8 mouse cellular contexts compared by ENCODE assay signal in genomic region chr2:32693282-32693681, GRCm38 (mm10). TPM values are rescaled to one million over a fixed set of nuclear protein-coding genes. Genes with fewer than 3 reads are reported as not detected.
DNase-seq lines count a peak whose midpoint lies in the region; ATAC-seq and TF ChIP-seq lines count a peak whose summit lies in the region.

No protein-coding gene starts in this region.

- H3K4me1 ChIP-seq in erythroblast, embryonic 14.5 days (ENCODE audit: control insufficient read depth), result peaks cover 39% of the 10 kb centered on the region
- peaks cover 56% of the 10 kb centered on the region for H3K4me1 ChIP-seq in E14TG2a.4 (replicated peaks; ENCODE audit: low read depth, low read length)
- peaks cover 43% of the 10 kb centered on the region for H3K4me1 ChIP-seq in hindbrain, embryonic 10.5 days (replicated peaks)
- H3K4me1 ChIP-seq in limb, embryonic 13.5 days, result peaks cover 18% of the 10 kb centered on the region

- peaks cover 16% of the 10 kb centered on the region for H3K36me3 ChIP-seq in erythroblast, embryonic 14.5 days (ENCODE audit: control insufficient read depth)
- H3K36me3 ChIP-seq in E14TG2a.4 (ENCODE audit: insufficient read depth, low read length), result peaks cover 37% of the 10 kb centered on the region
- peaks cover under 1% of the 10 kb centered on the region; the same call in 1 of the 2 replicates for H3K36me3 ChIP-seq in hindbrain, embryonic 10.5 days
- H3K36me3 ChIP-seq in limb, embryonic 13.5 days, result peaks cover 9% of the 10 kb centered on the region; the same call in 1 of the 2 replicates

- WGBS in hindbrain, embryonic 10.5 days, result 25% methylated on average over 7 of the region's 7 CpGs
- WGBS in limb, embryonic 13.5 days, result 18% methylated on average over 7 of the region's 7 CpGs

- H3K4me3 ChIP-seq in erythroblast, embryonic 14.5 days (replicated peaks), result peak overlapping the region; percentile 73
- H3K4me3 ChIP-seq in E14TG2a.4 (replicated peaks; ENCODE audit: low read length), result peak overlapping the region; percentile 99
- peak overlapping the region; percentile 73 for H3K4me3 ChIP-seq in hindbrain, embryonic 10.5 days
- peak overlapping the region; percentile 86 for H3K4me3 ChIP-seq in limb, embryonic 13.5 days

- peak overlapping the region; percentile 89 for H3K27ac ChIP-seq in hindbrain, embryonic 10.5 days
- H3K27ac ChIP-seq in limb, embryonic 13.5 days, result no peak overlapping the region

- no peak for TF ChIP-seq CTCF in E14TG2a.4 (conservative IDR thresholded peaks at IDR 0.05; ENCODE audit: low read length)

- peak overlapping the region; percentile 80 for H3K4me2 ChIP-seq in limb, embryonic 13.5 days (replicated peaks)

- peak overlapping the region; percentile 92 for H3K9ac ChIP-seq in limb, embryonic 13.5 days

- H3K9me3 ChIP-seq in erythroblast, embryonic 14.5 days (ENCODE audit: control insufficient read depth, low read length), result no peaks in the 10 kb centered on the region
- no peaks in the 10 kb centered on the region for H3K9me3 ChIP-seq in E14TG2a.4 (ENCODE audit: low read length)
- H3K9me3 ChIP-seq in hindbrain, embryonic 10.5 days, result no peaks in the 10 kb centered on the region
- no peaks in the 10 kb centered on the region for H3K9me3 ChIP-seq in limb, embryonic 13.5 days

- DNase-seq in hindbrain, embryonic 10.5 days (ENCODE audit: low spot score), result no peak
- DNase-seq in retina, embryonic 14.5 days (ENCODE audit: low spot score), result peak; percentile 20
- DNase-seq in urinary bladder, adult 18-20 months (ENCODE audit: low spot score in 2 of 2), result no peak
- no peak for DNase-seq in gastrocnemius, postnatal 36 days

- no peak for ATAC-seq in erythroblast, adult 5-6 weeks (replicated peaks; ENCODE audit: low FRiP score, poor library complexity, severe bottlenecking)
- ATAC-seq in limb, embryonic 13.5 days (ENCODE audit: low FRiP score, low read depth), result no peak

- intact Hi-C loops in gastrocnemius, postnatal 36 days (cut with DNase I), result no loop called here

- H3K27me3 ChIP-seq in erythroblast, embryonic 14.5 days (ENCODE audit: control insufficient read depth), result no peaks in the 10 kb centered on the region
- H3K27me3 ChIP-seq in E14TG2a.4 (ENCODE audit: insufficient read depth, low read length), result no peaks in the 10 kb centered on the region
- H3K27me3 ChIP-seq in hindbrain, embryonic 10.5 days (ENCODE audit: insufficient read depth, poor library complexity, severe bottlenecking), result 0 out of 2 replicates have a peak, but pooled peaks cover 2% of the 10 kb centered on the region
- no peaks in the 10 kb centered on the region for H3K27me3 ChIP-seq in limb, embryonic 13.5 days

RNA-seq across cellular contexts. Expression of gene Fpgs, which starts 10.7 kb away (rescaled TPM):
- 1.0 and 1.2 TPM in 2 replicates for polyA plus RNA-seq in erythroblast, embryonic 14.5 days (2012)
- total RNA-seq in erythroblast, adult 5-6 weeks (2015; ENCODE audit: low replicate concordance), result 1.3 and 4.0 TPM in 2 replicates
- 2.1 and 6.6 TPM in 2 replicates for total RNA-seq in erythroblast, adult 5-6 weeks (2017; ENCODE audit: low replicate concordance)
- 25.9 and 29.5 TPM in 2 replicates for polyA plus RNA-seq in hindbrain, embryonic 10.5 days (2016; fragmentation: Nextera tagmentation; extraction: Ambion mirVana)
- 34.3 and 35.4 TPM in 2 replicates for polyA plus RNA-seq in limb, embryonic 13.5 days (2015; fragmentation: Nextera tagmentation; extraction: Ambion mirVana)
- total RNA-seq in gastrocnemius, postnatal 36 days (2021), result 1 to 10 TPM; 4.4 to 4.5 TPM

RNA-seq across cellular contexts. Expression of gene Cdk9, which starts 19.6 kb away (rescaled TPM):
- 6.1 and 10.2 TPM in 2 replicates for polyA plus RNA-seq in erythroblast, embryonic 14.5 days (2012)
- total RNA-seq in erythroblast, adult 5-6 weeks (2015; ENCODE audit: low replicate concordance), result 15.0 and 25.9 TPM in 2 replicates
- 18.1 and 19.5 TPM in 2 replicates for total RNA-seq in erythroblast, adult 5-6 weeks (2017; ENCODE audit: low replicate concordance)
- 121 and 125 TPM in 2 replicates for polyA plus RNA-seq in hindbrain, embryonic 10.5 days (2016; fragmentation: Nextera tagmentation; extraction: Ambion mirVana)
- 106 and 112 TPM in 2 replicates for polyA plus RNA-seq in limb, embryonic 13.5 days (2015; fragmentation: Nextera tagmentation; extraction: Ambion mirVana)
- total RNA-seq in gastrocnemius, postnatal 36 days (2021), result 10 to 100 TPM; 18.1 to 21.0 TPM

RNA-seq across cellular contexts. Expression of gene Sh2d3c, which starts 27.6 kb away (rescaled TPM):
- 0.04 and 0.06 TPM in 2 replicates for polyA plus RNA-seq in erythroblast, embryonic 14.5 days (2012)
- total RNA-seq in erythroblast, adult 5-6 weeks (2015; ENCODE audit: low replicate concordance), result 15.4 and 23.2 TPM in 2 replicates
- total RNA-seq in erythroblast, adult 5-6 weeks (2017; ENCODE audit: low replicate concordance), result 5.2 and 6.4 TPM in 2 replicates
- polyA plus RNA-seq in hindbrain, embryonic 10.5 days (2016; fragmentation: Nextera tagmentation; extraction: Ambion mirVana), result 27.6 and 39.1 TPM in 2 replicates
- 21.2 and 22.9 TPM in 2 replicates for polyA plus RNA-seq in limb, embryonic 13.5 days (2015; fragmentation: Nextera tagmentation; extraction: Ambion mirVana)
- total RNA-seq in gastrocnemius, postnatal 36 days (2021), result 1 to 10 TPM; 6.4 to 7.0 TPM

RNA-seq across cellular contexts. Expression of gene Eng, which starts 46.9 kb away (rescaled TPM):
- 0.60 and 0.69 TPM in 2 replicates for polyA plus RNA-seq in erythroblast, embryonic 14.5 days (2012)
- total RNA-seq in erythroblast, adult 5-6 weeks (2015; ENCODE audit: low replicate concordance), result 4.0 and 6.7 TPM in 2 replicates
- total RNA-seq in erythroblast, adult 5-6 weeks (2017; ENCODE audit: low replicate concordance), result 1.5 and 3.2 TPM in 2 replicates
- polyA plus RNA-seq in hindbrain, embryonic 10.5 days (2016; fragmentation: Nextera tagmentation; extraction: Ambion mirVana), result 28.8 and 35.8 TPM in 2 replicates
- 43.5 and 45.6 TPM in 2 replicates for polyA plus RNA-seq in limb, embryonic 13.5 days (2015; fragmentation: Nextera tagmentation; extraction: Ambion mirVana)
- 10 to 100 TPM; 23.9 to 26.7 TPM for total RNA-seq in gastrocnemius, postnatal 36 days (2021)

RNA-seq across cellular contexts. Expression of gene 6330409D20Rik, which starts 47.5 kb away (rescaled TPM):
- not detected in 2 replicates for polyA plus RNA-seq in erythroblast, embryonic 14.5 days (2012)
- total RNA-seq in erythroblast, adult 5-6 weeks (2015; ENCODE audit: low replicate concordance), result not detected in 2 replicates
- not detected in 2 replicates for total RNA-seq in erythroblast, adult 5-6 weeks (2017; ENCODE audit: low replicate concordance)
- polyA plus RNA-seq in hindbrain, embryonic 10.5 days (2016; fragmentation: Nextera tagmentation; extraction: Ambion mirVana), result 1.3 and 1.7 TPM in 2 replicates
- 0.51 TPM in 1 of 2 replicates, not detected in the other for polyA plus RNA-seq in limb, embryonic 13.5 days (2015; fragmentation: Nextera tagmentation; extraction: Ambion mirVana)
- not detected for total RNA-seq in gastrocnemius, postnatal 36 days (2021)

Comparison
In these comparisons a context has a peak if more than half of its experiments do, and no peak if none do; other contexts are left out.
1. RNA of gene Fpgs, which starts 10.7 kb away (polyA plus RNA-seq): 34.3 to 35.4 TPM in limb, embryonic 13.5 days and 25.9 to 29.5 TPM in hindbrain, embryonic 10.5 days; 1.0 to 1.2 TPM in erythroblast, embryonic 14.5 days; every median in the first group is over 10 times any median in the second.
2. RNA of gene Sh2d3c, which starts 27.6 kb away (polyA plus RNA-seq): 27.6 to 39.1 TPM in hindbrain, embryonic 10.5 days and 21.2 to 22.9 TPM in limb, embryonic 13.5 days; 0.04 to 0.06 TPM in erythroblast, embryonic 14.5 days; every median in the first group is over 10 times any median in the second.
3. Peak in every context shown above with its lines, with median percentiles within 50 percentile points of each other: H3K4me3 ChIP-seq.